Mouse (Mus musculus): ENCODE data around the gene Pde1a. TPM values are rescaled to one million over a fixed set of nuclear protein-coding genes. Genes with fewer than 3 reads are reported as not detected.
A peak's percentile ranks its signal among the peaks of the same experiment; 100 is the strongest.

Pde1a gene
- polyA plus RNA-seq, 1 experiment from 2014 or later: 36.9 TPM

DNA sequence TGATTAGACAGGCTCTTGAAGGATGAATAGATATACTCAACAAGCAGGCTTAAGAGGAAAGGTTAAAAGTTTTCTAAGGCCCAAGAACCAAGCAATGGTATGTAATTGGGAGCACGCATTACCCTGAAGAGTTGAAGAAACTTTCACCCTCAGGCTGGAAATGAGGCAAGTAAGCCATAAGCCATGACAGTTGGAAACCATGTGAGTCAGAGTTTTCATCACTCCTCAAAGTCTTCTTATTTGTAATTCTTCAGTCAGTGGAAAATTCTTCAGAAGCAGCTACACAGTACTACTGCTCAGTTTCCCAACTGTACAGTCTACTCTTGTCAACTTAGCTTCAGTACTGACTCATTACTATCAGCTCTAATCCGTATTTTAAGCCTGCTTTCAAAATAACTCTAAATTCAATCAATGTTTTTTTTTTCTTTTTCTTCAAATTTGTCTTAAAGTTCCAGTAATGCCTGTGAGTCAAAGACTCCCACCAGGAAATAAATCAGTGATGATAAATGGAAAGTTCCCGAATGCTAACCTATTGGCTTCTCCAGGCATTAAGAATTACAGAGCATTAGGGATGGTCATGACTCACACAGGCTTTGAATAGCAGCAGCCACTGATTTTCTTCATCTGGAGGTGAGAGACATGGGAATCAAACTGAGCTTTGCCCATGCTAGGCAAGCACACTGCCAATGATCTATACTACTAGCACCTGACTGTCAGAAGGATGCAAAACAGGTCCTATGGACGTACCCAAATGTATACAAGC lies 82.3 kb downstream of the Pde1a start:
- Histone ChIP-seq H3K27me3 (ENCODE audit: control insufficient read depth, insufficient read depth, low read length) (no peaks in the 10 kb centered on the region), H3K9me3 (ENCODE audit: control insufficient read depth, low read length) (no peaks in the 10 kb centered on the region), H3K27ac (replicated peaks in 1 of 2; ENCODE audit: control insufficient read depth in 1 of 2, insufficient read depth in 1 of 2, low read depth in 2 of 2, low read length in 2 of 2) (no peak overlapping the region), H3K9ac (ENCODE audit: low read length) (no peak overlapping the region), H3K4me2 (ENCODE audit: low read length) (no peak overlapping the region), H3K36me3 (ENCODE audit: control insufficient read depth, insufficient read depth, low read length) (no peaks in the 10 kb centered on the region), H3K4me3 (ENCODE audit: control insufficient read depth in 1 of 2, insufficient read depth in 1 of 2, low read depth in 1 of 2, low read length in 2 of 2) (no peak overlapping the region), H3K4me1 (ENCODE audit: control insufficient read depth in 2 of 2, insufficient read depth in 2 of 2, low read length in 2 of 2) (no peaks in the 10 kb centered on the region)
- ATAC-seq (ENCODE audit: insufficient number of reproducible peaks, insufficient read depth, low FRiP score, low read depth): no peak
- WGBS: 79% methylated on average over 4 of the region's 4 CpGs

- ATAC-seq (ENCODE audit: insufficient number of reproducible peaks, insufficient read depth, low FRiP score, low read depth): peak; percentile 61
- Histone ChIP-seq H3K4me2 (ENCODE audit: low read length) (peak overlapping the region; percentile 42), H3K9ac (ENCODE audit: low read length) (peak overlapping the region; percentile 58), H3K4me1 (ENCODE audit: control insufficient read depth in 2 of 2, insufficient read depth in 2 of 2, low read length in 2 of 2) (no peaks in the 10 kb centered on the region; a peak in 1 of 4 replicates), H3K9me3 (ENCODE audit: control insufficient read depth, low read length) (no peaks in the 10 kb centered on the region), H3K27me3 (ENCODE audit: control insufficient read depth, insufficient read depth, low read length) (no peaks in the 10 kb centered on the region), H3K4me3 (ENCODE audit: control insufficient read depth in 1 of 2, insufficient read depth in 1 of 2, low read depth in 1 of 2, low read length in 2 of 2) (peak overlapping the region; percentile 38 to 56), H3K27ac (replicated peaks in 1 of 2; ENCODE audit: control insufficient read depth in 1 of 2, insufficient read depth in 1 of 2, low read depth in 2 of 2, low read length in 2 of 2) (peak overlapping the region; percentile 58 to 77), H3K36me3 (ENCODE audit: control insufficient read depth, insufficient read depth, low read length) (no peaks in the 10 kb centered on the region)
- 39% methylated on average over 10 of the region's 10 CpGs for WGBS
Observed at GRCm38 (mm10) chr2:80038642-80039445, 90.4 kb downstream of the Pde1a start.

DNA sequence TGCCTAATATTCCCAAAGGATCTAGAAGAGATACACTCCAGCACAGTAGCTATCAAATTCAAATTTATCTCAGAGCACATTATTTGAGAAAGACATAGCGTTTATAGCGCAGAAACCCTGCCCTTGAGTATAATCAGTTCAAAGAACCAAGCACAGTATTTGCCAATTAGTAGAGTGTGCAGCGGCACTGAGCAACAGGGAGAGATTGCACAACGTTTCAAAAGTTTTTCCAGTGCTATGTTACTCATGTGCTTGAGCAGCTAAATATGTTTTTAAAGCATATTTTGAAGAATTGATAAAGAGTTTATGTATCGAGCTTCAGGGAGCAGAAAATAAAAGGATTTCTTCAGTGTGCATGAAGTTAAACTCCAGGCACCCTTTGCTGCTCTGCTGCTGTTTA lies 91.3 kb downstream of the Pde1a start:
- Histone ChIP-seq H3K27me3 (ENCODE audit: control insufficient read depth, insufficient read depth, low read length) (no peaks in the 10 kb centered on the region), H3K9ac (ENCODE audit: low read length) (peak overlapping the region; percentile 58), H3K36me3 (ENCODE audit: control insufficient read depth, insufficient read depth, low read length) (no peaks in the 10 kb centered on the region), H3K4me3 (ENCODE audit: control insufficient read depth in 1 of 2, insufficient read depth in 1 of 2, low read depth in 1 of 2, low read length in 2 of 2) (peak overlapping the region; percentile 38 to 56), H3K27ac (replicated peaks in 1 of 2; ENCODE audit: control insufficient read depth in 1 of 2, insufficient read depth in 1 of 2, low read depth in 2 of 2, low read length in 2 of 2) (peak overlapping the region; percentile 58 to 77), H3K4me2 (ENCODE audit: low read length) (peak overlapping the region; percentile 42), H3K4me1 (ENCODE audit: control insufficient read depth in 2 of 2, insufficient read depth in 2 of 2, low read length in 2 of 2) (no peaks in the 10 kb centered on the region; a peak in 1 of 4 replicates), H3K9me3 (ENCODE audit: control insufficient read depth, low read length) (no peaks in the 10 kb centered on the region)
- no peak for ATAC-seq (ENCODE audit: insufficient number of reproducible peaks, insufficient read depth, low FRiP score, low read depth)
- WGBS: 73% methylated on average over 5 of the region's 5 CpGs

- no peaks in the 10 kb centered on the region for H3K36me3 ChIP-seq (ENCODE audit: control insufficient read depth, insufficient read depth, low read length)
- H3K27me3 ChIP-seq (ENCODE audit: control insufficient read depth, insufficient read depth, low read length): no peaks in the 10 kb centered on the region
- H3K4me3 ChIP-seq (ENCODE audit: control insufficient read depth in 1 of 2, insufficient read depth in 1 of 2, low read depth in 1 of 2, low read length in 2 of 2): no peak overlapping the region
- H3K9me3 ChIP-seq (ENCODE audit: control insufficient read depth, low read length): no peaks in the 10 kb centered on the region
- H3K4me1 ChIP-seq (ENCODE audit: control insufficient read depth in 2 of 2, insufficient read depth in 2 of 2, low read length in 2 of 2): peaks cover 0 to 4% of the 10 kb centered on the region in 2 experiments; a peak in 2 of 4 replicates
- H3K9ac ChIP-seq (ENCODE audit: low read length): no peak overlapping the region
- no peak overlapping the region for H3K4me2 ChIP-seq (ENCODE audit: low read length)
- no peak overlapping the region for H3K27ac ChIP-seq (replicated peaks in 1 of 2; ENCODE audit: control insufficient read depth in 1 of 2, insufficient read depth in 1 of 2, low read depth in 2 of 2, low read length in 2 of 2)
- no peak for ATAC-seq (ENCODE audit: insufficient number of reproducible peaks, insufficient read depth, low FRiP score, low read depth)
- WGBS: 80% methylated on average over 2 of the region's 2 CpGs
Observed at GRCm38 (mm10) chr2:80029051-80029450, 100.2 kb downstream of the Pde1a start.

DNA sequence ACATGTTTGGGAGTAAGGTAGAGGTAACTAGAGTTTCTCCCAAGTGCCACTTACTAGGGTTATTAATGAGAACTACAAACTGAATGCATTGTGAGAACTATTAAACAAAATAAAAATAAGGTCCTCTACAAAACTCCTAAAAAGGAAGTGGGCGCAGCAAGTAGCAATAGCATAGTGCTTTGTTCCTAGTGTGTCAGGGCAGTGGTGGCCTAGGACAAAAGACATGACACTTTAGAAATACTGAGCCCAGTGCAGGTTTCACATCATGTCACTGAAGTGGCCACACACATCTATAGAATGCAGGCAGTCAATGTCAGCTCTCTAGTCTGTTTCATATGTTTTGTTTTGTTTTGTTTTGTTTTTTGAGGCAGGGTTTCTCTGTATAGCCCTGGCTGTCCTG lies 103.2 kb downstream of the Pde1a start:
- no peak for ATAC-seq (ENCODE audit: insufficient number of reproducible peaks, insufficient read depth, low FRiP score, low read depth)
- H3K27me3 ChIP-seq (ENCODE audit: control insufficient read depth, insufficient read depth, low read length): no peaks in the 10 kb centered on the region
- WGBS: 88% methylated on average over 1 of the region's 1 CpGs

GRCm38 (mm10) chr2:80025597-80025996 lies 103.7 kb downstream of the Pde1a start:
- 66% methylated on average over 1 of the region's 1 CpGs for WGBS
- Histone ChIP-seq H3K9ac (ENCODE audit: low read length) (no peak overlapping the region), H3K9me3 (ENCODE audit: control insufficient read depth, low read length) (no peaks in the 10 kb centered on the region), H3K27ac (replicated peaks in 1 of 2; ENCODE audit: control insufficient read depth in 1 of 2, insufficient read depth in 1 of 2, low read depth in 2 of 2, low read length in 2 of 2) (no peak overlapping the region), H3K4me1 (ENCODE audit: control insufficient read depth in 2 of 2, insufficient read depth in 2 of 2, low read length in 2 of 2) (peaks cover 0 to 4% of the 10 kb centered on the region in 2 experiments; a peak in 2 of 4 replicates), H3K27me3 (ENCODE audit: control insufficient read depth, insufficient read depth, low read length) (no peaks in the 10 kb centered on the region), H3K4me3 (ENCODE audit: control insufficient read depth in 1 of 2, insufficient read depth in 1 of 2, low read depth in 1 of 2, low read length in 2 of 2) (no peak overlapping the region), H3K4me2 (ENCODE audit: low read length) (no peak overlapping the region), H3K36me3 (ENCODE audit: control insufficient read depth, insufficient read depth, low read length) (no peaks in the 10 kb centered on the region)
- no peak for ATAC-seq (ENCODE audit: insufficient number of reproducible peaks, insufficient read depth, low FRiP score, low read depth)

More for the DNA sequence above, 103.2 kb downstream of the Pde1a start:
- H3K4me3 ChIP-seq (ENCODE audit: control insufficient read depth in 1 of 2, insufficient read depth in 1 of 2, low read depth in 1 of 2, low read length in 2 of 2): no peak overlapping the region
- peaks cover 0 to 4% of the 10 kb centered on the region in 2 experiments; a peak in 2 of 4 replicates for H3K4me1 ChIP-seq (ENCODE audit: control insufficient read depth in 2 of 2, insufficient read depth in 2 of 2, low read length in 2 of 2)
- H3K9ac ChIP-seq (ENCODE audit: low read length): no peak overlapping the region
- no peaks in the 10 kb centered on the region for H3K9me3 ChIP-seq (ENCODE audit: control insufficient read depth, low read length)
- no peak overlapping the region for H3K27ac ChIP-seq (replicated peaks in 1 of 2; ENCODE audit: control insufficient read depth in 1 of 2, insufficient read depth in 1 of 2, low read depth in 2 of 2, low read length in 2 of 2)
- H3K36me3 ChIP-seq (ENCODE audit: control insufficient read depth, insufficient read depth, low read length): no peaks in the 10 kb centered on the region
- H3K4me2 ChIP-seq (ENCODE audit: low read length): no peak overlapping the region

DNA sequence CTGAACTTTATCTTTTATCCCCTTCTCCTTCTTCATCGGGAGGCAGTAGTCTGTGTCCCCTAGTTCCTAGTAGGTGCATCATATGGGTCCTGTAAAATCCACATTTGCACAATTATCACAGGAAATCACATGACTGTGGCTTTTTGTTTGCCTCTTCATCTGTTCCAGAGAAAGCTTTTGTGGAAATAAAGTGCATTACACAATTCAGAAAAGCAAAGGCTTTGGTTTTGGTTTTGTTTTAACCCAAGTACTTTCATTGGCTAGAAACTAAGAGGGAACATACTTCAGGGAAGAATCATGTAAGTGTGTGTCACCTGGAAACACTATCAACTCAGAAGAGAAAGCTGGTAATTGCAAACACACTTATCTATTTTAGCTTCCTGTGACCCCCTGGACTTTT lies 104.2 kb downstream of the Pde1a start:
- WGBS: 36% methylated on average over 1 of the region's 1 CpGs
- H3K4me2 ChIP-seq (ENCODE audit: low read length): no peak overlapping the region
- no peak overlapping the region for H3K4me3 ChIP-seq (ENCODE audit: control insufficient read depth in 1 of 2, insufficient read depth in 1 of 2, low read depth in 1 of 2, low read length in 2 of 2)
- H3K27ac ChIP-seq (replicated peaks in 1 of 2; ENCODE audit: control insufficient read depth in 1 of 2, insufficient read depth in 1 of 2, low read depth in 2 of 2, low read length in 2 of 2): no peak overlapping the region
- no peaks in the 10 kb centered on the region for H3K36me3 ChIP-seq (ENCODE audit: control insufficient read depth, insufficient read depth, low read length)
- no peaks in the 10 kb centered on the region for H3K9me3 ChIP-seq (ENCODE audit: control insufficient read depth, low read length)
- peaks cover 0 to 4% of the 10 kb centered on the region in 2 experiments; a peak in 2 of 4 replicates for H3K4me1 ChIP-seq (ENCODE audit: control insufficient read depth in 2 of 2, insufficient read depth in 2 of 2, low read length in 2 of 2)
- no peaks in the 10 kb centered on the region for H3K27me3 ChIP-seq (ENCODE audit: control insufficient read depth, insufficient read depth, low read length)
- ATAC-seq (ENCODE audit: insufficient number of reproducible peaks, insufficient read depth, low FRiP score, low read depth): no peak
- H3K9ac ChIP-seq (ENCODE audit: low read length): no peak overlapping the region

Data from heart, embryonic 14.5 days (tissue).